Mouse (Mus musculus): ENCODE data around the gene Inhbb. TPM values are rescaled to one million over a fixed set of nuclear protein-coding genes. Genes with fewer than 3 reads are reported as not detected.

Gene Inhbb
- total RNA-seq, 2 experiments from 2014 or later, result 4.2 to 5.0 TPM

DNA sequence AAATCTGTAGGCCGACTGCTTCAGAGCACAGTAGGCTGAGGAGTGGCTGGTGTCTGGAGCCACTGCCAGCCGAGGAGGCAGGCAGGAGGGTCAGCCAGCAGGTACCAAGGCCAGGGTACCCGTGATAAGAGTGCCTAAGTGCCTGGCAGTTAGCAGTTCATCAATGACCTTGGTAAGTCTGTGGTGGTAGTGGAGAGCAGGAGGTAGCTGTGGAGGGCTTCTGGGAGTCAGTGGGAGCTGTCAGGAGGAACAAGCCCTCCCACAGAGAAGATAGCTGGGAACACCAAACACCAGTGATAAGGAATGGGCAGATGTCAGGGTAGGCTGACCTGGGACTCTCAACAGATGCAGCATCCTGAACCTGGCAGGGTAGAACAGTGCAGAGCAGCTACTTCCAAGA is 35.7 kb downstream of the Inhbb start:
- DNase-seq (ENCODE audit: low spot score in 2 of 2), result no peak

DNA sequence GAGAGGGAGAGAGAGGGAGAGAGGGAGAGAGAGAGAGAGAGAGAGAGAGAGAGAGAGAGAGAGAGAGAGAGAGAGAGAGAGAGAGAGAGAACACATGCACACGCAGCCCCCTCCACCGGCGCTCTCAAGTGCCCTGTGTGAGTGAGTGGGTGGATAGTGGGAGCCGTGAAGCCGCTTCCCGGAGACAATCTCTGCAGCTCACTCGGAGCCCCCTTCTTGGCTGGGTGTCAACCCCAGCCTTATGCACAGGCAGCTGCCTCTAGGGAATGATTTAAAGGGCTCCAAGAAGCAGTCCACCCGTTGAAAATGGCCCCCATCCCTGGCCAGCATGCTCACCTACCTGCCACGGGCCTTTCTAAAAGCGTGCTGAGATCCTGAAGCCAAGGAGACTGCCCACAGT is 38.1 kb downstream of the Inhbb start:
- DNase-seq (ENCODE audit: low spot score in 2 of 2), result no peak

DNA sequence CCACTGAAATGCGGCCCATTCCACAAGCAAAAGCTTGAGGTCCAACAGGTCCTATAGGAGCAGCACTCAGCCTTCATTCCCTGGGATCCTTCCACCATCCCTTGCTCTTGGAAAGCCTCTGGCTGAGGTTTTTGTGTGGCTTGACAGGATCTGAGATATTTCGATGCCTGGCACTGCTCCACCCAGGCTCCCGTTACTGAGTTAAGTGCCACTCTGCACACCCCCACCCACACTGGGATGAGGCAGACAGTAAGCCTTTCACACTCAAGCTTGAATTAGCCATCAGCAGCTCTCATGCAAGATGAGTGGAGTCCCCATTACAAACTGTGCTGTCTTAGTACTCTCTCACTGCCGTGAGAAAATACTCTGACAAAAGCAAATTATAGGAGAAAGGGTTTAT is 41.4 kb downstream of the Inhbb start:
- DNase-seq (ENCODE audit: low spot score in 2 of 2), result no peak

DNA sequence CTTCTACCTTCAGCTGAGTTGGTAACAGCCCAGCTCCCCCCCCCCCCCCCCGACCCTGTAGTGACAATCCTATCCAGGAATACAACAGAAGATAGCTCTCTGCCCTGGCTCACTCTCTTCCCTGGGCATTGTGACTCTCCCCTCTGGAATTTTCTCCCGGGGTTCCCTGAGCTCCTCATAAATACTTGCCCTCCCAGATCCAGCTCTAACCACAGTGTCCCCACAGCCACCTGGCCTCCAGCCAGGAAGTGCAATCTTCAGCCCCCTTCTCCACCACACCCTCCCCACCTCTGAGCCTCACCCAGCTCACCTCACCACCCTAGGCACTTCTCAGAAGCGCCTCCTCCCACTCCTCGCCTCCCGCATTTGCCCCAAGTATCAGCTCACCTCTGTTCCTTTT is 46.7 kb downstream of the Inhbb start:
- DNase-seq (ENCODE audit: low spot score in 2 of 2), result no peak

DNA sequence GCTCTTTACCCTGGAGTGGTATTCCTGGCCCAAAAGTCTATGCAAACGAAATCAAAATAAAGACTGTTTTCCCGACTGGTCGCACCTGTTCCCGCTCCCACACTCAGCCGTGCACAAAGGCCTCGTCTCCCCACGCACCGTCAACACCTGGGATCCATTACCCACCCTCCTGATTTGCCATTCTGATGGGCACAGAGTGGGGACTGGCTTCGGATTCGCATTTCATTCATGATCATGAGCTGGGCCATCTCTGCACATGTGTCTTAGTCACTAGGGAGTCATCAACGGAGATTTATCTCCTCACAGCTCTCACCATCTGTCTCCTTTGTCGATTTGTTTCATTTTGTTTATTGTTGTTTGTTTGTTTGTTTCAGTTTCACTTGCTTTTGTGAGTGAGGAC is 54.5 kb downstream of the Inhbb start:
- no peak for DNase-seq (ENCODE audit: low spot score in 2 of 2)

DNA sequence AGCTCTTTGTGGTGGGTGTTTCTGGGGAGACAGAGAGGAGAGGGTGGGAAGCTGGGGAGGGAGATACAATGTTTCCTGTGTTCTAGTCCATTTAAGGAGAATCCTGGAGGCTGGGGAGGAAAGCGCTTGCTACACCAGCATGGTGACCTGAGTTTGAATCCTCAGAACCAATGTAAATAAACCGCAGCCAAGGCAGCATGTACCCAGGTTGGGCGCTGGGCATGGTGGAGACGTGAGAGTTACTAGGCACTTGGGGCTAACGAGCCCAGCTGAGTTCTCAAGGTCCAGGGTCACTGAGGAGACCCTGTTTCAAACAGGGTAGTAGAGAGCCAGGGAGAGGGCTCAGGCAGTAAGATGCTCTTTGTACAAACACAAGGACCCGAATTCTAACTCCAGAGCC is 55.7 kb downstream of the Inhbb start:
- no peak for DNase-seq (ENCODE audit: low spot score in 2 of 2)

Other genes with a start within 250 kb of the Inhbb start
- 10 to 100 TPM; 69.3 to 76.0 TPM for gene Ralb, start 82.5 kb upstream of the Inhbb start, total RNA-seq (2021)
- gene Tmem185b, start 103.9 kb upstream of the Inhbb start, total RNA-seq (2021), result 10 to 100 TPM; 20.3 to 21.3 TPM
- 10 to 100 TPM; 13.1 to 20.2 TPM for gene Epb41l5, start 226.8 kb upstream of the Inhbb start, total RNA-seq (2021)

Data from adrenal gland, postnatal 4 days (tissue).